Mouse (Mus musculus): ENCODE data around the gene Gpr85. TPM values are rescaled to one million over a fixed set of nuclear protein-coding genes. Genes with fewer than 3 reads are reported as not detected.

The Gpr85 gene
- polyA plus RNA-seq (2015; fragmentation: Illumina TruSeq; extraction: RNeasy Lipid Tissue Mini Kit (QIAGEN cat#74804); ENCODE audit: insufficient read depth, low replicate concordance) = 0.48 TPM

DNA sequence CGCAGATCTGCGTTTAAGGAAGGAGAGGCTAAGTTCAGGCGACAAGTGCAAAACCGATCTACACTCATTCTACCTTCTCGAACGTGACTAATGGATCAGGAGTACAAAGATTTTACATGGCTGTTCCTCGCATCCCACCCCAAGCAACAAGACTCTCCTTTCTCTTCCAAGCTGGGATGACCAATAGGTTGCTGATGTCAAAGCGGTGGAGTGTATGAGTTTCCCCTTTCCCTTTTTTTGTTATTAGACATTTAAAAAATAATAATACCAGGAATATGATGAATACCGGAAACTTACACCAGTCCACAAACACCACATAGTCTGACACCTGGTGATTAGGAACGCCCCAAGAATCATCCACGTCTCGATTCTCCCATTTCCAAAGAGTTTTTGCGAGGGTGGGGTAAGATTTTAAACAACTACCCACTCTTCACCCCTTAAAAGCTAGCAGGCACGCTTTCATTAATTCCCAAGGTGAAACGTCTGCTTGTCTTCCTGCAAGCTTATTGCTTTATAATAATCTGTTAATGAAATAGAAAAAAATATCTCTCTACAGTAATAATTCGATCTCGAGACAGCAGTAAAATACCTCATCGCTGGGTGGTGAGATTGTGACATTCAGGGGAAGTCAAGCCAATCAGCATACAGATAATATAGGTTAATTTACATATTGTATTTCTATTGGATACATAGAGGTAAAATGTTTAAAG lies at the start of gene Gpr85:
TSS of gene Gpr85 (minus strand) at position 598 of the 710 bp plus-strand sequence.

DNA sequence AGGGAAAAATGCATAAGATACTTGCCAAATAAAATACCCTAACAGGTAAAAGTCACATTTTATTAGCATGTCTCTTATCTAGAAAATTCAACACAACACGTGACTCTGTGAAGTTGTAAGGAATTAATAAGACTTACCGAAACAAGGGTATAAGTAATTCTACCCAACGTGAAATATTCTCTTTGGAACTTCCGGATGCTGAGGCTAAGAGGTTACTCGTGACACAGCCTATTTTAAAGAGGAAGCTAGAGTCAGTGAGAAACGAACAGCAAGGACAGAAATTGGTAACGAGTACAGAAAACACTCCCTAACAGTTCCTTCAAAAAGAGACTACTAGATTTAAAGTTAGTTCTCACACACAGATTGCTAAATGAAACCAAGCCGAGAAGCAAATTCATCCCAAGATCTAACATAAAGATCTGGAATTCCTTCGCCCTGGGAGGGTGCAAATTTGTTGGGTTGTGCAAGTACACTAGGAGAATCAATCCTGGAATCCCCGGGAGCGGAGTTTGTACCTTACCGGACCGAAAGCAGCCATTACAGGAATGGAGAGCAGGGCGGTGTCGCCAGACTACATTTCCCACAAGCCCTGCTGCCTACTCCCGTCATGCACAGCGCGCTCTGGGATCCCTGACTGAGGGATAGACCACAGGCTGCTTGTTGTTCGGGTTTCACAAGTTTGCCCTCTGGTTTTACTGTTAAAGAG lies 31.3 kb upstream of the Gpr85 start, which contains the start of gene 2610001J05Rik:
TSS of gene 2610001J05Rik (minus strand) at position 600 of the 706 bp plus-strand sequence.

Other genes with a start within 250 kb of the Gpr85 start
- 56.8 TPM for gene Tmem168, start 231.8 kb downstream of the Gpr85 start, polyA plus RNA-seq (2015; fragmentation: Illumina TruSeq; extraction: RNeasy Lipid Tissue Mini Kit (QIAGEN cat#74804); ENCODE audit: insufficient read depth, low replicate concordance)
- gene Bmt2, start 162.0 kb downstream of the Gpr85 start, polyA plus RNA-seq (2015; fragmentation: Illumina TruSeq; extraction: RNeasy Lipid Tissue Mini Kit (QIAGEN cat#74804); ENCODE audit: insufficient read depth, low replicate concordance) = 39.2 TPM
- 89.8 TPM for gene 2610001J05Rik, start 31.6 kb upstream of the Gpr85 start, polyA plus RNA-seq (2015; fragmentation: Illumina TruSeq; extraction: RNeasy Lipid Tissue Mini Kit (QIAGEN cat#74804); ENCODE audit: insufficient read depth, low replicate concordance)